Mouse (Mus musculus) heart, postnatal 10 days (tissue): ENCODE results near the gene Tsga10. TPM values are rescaled to one million over a fixed set of nuclear protein-coding genes. Genes with fewer than 3 reads are reported as not detected.
A peak's percentile ranks its signal among the peaks of the same experiment; 100 is the strongest.

Experiments
- DNase-seq, 2 experiments: peaks; one replicate each; pipeline ENCODE4 v3.0.0; 2021
- intact Hi-C: fragments of 180-260 bp; cut with DNase I; formaldehyde crosslinking; loops from one replicate; pipeline ENCODE4 v1.15.1; 2025
- total RNA-seq, 2 experiments: library from RNA; stranded (reverse); gene quantifications; 2 replicates each; pipeline ENCODE4 v1.2.3; 2021

The Tsga10 gene
- 1 to 10 TPM; 3.6 to 3.7 TPM for total RNA-seq

DNA sequence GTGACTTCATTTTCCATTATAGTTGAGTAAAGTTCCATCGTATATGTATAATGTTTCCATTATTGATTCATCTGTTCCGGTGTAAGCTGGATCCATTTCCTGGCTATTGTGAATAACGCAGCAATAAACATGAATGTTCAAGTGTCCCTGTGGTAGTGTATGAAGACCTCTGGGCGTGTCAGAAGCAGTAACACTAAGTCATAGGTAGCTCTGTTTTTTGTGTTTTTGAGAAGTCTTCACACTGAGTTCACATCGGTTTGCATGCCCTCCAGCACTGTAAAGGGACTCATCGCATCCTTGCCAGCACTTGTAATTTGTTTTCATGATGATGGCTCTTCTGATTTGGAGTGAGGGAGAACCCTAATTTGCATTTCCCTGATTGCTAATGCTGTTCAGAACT is at the start of gene Tsga10:
TSS of gene Tsga10 (minus strand) at position 144 of the 400 bp plus-strand sequence.
- DNase-seq = no peak
- intact Hi-C loops = no loop called here

DNA sequence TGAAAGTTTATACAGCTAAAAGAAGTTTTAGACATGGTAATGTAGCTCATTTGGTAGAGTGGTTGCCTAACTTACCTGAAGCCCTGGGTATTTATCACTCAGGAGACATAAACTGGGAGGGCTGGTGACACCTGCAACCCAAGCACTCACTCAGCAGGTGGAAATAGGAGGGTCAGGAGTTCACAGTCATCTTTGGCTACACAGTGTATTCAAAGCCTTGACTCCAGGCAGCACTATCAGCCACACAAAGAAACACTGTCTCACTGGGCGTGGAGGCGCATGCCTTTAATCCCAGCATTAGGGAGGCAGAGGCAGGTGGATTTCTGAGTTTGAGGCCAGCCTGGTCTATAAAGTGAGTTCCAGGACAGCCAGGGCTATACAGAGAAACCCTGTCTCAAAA is 46.5 kb upstream of the Tsga10 start:
- DNase-seq = no peak
- intact Hi-C loops = no loop called here

DNA sequence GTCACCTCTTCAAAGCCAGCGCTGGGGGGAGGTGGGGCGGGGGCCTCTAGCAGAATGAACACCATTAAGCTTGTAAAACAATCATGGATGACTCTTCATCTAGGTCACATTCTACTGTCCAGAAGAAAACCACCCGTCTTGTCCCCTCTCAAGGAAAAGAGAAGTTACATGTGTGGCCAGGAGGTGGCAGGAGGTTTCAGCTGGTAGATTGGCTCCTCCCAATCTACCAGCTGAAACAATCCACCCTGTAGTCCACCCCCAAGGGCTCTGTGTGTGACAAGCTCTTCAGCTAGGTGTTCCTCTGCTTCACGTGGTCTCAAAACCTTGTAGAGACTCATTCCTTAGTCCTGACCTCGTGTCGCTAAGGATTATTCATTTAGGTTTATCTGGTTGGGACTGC is 36.9 kb upstream of the Tsga10 start:
- peak; percentile 28 to 49 for DNase-seq
- intact Hi-C loops = loop anchor here (2.0 kb wide), 1 partner anchor 228 kb away; no protein-coding TSS in a partner anchor

DNA sequence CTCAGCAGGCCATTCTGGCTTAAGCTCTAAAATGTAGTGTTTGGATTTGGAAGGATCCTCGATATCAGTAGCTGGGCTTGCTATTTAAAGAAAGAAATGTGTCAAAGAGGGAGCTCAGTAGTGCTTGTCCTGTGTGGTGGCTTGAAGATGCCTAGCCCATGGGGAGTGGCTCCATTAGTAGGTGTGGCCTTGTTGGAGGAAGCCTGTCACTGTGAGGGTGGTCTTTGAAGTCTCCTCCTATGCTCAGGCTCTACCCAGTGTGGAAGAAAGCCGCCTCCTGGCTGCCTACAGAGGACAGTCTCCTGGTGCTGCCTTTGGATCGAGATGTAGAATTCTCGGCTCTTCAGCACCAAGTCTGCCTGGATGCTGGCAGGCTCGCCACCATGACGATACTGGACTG is 34.1 kb upstream of the Tsga10 start:
- DNase-seq = no peak
- intact Hi-C loops = no loop called here

DNA sequence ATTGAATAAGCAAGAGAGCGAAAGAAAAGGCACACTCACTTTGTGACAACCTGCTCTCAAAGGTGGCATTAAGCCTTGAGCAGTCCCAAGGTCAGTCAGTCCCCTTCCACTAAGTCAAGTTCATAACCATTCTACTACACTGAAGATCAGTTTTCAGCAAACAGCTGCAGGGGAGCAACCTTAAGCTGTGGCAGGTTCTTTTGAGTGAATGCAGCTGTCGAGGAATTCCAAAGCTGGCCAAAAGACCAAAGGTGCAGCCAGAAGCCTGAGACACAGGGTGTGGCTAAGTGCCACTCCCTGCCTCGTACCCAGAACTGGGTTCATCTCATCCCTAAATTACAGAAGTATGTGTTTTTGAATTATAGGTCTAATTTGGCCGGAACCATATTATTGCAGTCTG is 33.6 kb upstream of the Tsga10 start:
- intact Hi-C loops = no loop called here
- no peak for DNase-seq

DNA sequence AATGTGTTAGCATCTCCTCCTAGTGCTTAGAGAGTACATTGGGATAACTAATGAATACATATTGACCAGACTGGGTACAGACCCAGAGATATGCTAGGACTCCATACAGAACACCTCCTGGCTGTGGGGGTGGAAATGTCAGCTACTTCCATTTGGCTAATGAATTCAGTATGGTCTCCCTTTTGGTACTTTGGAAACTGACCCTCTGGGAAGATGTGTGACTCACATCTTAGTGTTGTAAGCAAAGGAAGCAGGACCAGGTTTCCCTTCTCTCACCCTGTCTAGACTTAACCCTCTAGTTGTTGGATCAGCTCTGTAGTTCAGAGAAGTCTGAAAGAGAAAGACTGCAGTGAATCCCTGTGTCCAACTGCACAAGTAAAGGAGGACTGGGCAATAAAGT is 28.4 kb upstream of the Tsga10 start:
- intact Hi-C loops = loop anchor here (5.0 kb wide), 2 partner anchors 103 to 233 kb away; partner anchors contain the start of genes Eif5b, Rev1 and Txndc9
- no peak for DNase-seq

DNA sequence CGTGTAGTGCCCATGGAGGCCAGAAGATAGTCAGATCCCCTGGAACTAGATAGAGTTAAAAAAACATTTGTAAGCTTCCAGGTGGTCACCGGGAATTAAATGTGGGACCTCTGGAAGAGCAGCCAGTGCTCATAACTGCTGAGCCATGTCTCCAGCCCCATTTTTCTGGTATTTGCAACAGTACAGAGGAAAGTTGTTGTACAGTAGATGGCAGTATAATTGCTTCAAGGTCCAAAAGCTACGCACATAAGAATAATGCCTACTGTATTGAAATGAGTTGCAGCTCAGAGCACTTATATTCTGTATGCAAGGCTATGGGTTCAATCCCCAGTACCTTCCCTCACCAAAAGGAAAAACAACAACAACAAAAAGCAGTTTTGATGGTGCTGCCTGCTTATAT is 25.2 kb upstream of the Tsga10 start:
- DNase-seq = peak in 1 of 2 experiments; percentile 12
- intact Hi-C loops = loop anchor here (2.0 to 5.0 kb wide), 3 partner anchors 27 to 236 kb away; partner anchors contain the start of genes Eif5b, Rev1 and Txndc9

DNA sequence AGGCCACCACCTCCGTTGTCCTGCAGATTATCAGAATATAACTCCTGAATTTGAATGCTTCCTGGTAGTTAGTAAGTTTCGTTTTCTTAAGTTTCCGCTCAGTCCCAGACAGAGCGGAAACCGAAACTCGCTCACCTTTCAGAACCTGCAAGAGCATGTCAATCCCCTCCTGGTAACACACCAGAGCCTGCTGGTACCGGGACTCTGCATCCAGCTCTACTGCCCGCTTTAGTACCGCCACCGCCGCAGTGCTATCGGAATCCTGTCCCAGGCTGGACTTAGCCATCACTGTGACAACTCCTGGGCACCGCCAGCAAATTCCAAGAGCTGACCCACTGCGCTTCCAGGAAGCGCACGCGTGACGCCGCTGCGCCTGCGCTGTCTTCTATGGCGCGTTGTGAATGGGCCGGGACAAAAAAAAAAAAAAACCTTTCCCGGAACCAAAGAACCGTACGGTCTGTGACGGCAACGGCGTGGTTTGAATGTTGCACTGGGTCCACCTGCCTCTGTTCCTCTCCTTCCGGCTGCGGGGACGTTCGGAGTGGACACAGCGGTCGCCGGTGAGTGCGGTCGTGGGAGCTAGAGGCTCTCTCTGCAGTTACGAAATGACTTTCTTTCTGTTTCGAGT is 23.9 kb upstream of the Tsga10 start, which contains the start of the genes Mitd1 and Mrpl30:
TSS of gene Mitd1 (minus strand) at position 387 of the 628 bp plus-strand sequence.
TSS of gene Mrpl30 (plus strand) at position 453 of the 628 bp plus-strand sequence.
- intact Hi-C loops = loop anchor here (2.0 to 5.0 kb wide), 3 partner anchors 25 to 237 kb away; partner anchors contain the start of genes Eif5b, Rev1 and Txndc9
- peak; percentile 95 for DNase-seq

DNA sequence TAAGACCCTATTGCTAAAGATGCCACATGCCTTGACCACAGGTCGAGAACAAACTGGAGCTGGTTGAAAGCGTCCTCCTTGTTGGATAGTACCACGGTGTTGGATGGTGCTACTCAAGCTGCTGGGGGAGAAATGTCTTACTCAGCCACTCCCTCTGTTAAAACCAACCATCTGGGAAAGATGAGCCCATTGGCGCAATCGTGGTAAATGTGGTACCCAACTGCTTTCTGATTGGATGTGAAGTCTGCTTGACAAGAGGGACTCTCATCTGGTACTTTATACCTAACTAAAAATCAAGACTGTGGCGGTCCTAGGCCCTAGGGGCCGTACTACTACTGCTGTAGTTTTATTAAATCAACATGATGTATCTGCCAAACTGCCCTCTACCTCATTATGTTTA is 23.0 kb upstream of the Tsga10 start:
- intact Hi-C loops = no loop called here

DNA sequence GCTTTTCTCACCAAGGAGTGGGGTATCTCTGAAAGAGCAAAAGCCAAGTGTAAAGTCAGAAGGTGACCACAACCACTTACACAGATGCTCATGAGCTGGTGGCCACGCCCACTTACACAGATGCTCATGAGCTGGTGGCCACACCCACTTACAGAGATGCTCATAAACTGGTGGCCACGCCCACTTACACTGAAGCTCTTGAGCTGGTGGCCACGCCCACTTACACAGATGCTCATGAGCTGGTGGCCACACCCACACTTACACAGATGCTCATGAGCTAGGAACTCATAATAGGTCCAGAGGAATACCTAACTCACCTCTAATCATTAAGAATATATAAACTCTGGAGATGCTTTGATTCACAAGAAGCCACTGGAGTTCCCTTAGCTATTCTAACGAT is 18.2 kb upstream of the Tsga10 start:
- DNase-seq = no peak
- intact Hi-C loops = no loop called here

More for the DNA sequence above, 23.0 kb upstream of the Tsga10 start:
- DNase-seq = no peak

DNA sequence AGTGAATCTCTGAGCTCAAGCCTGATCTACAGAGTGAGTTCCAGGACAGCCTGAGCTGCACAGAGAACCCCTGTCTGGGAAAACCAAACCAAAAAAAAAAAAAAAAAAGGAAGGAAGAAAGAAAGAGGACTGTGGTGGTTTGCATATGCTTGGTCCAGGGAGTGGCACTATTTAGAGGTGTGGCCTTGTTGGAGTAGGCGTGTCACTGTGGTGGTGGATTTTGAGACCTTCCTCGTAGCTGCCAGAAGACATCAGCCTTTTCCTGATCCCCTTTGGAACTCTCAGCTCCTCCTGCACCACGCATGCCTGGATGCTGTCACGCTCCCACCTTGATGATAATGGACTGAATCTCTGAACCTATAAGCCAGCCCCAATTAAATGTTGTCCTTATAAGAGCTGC is 17.2 kb upstream of the Tsga10 start:
- intact Hi-C loops = no loop called here
- DNase-seq = no peak

DNA sequence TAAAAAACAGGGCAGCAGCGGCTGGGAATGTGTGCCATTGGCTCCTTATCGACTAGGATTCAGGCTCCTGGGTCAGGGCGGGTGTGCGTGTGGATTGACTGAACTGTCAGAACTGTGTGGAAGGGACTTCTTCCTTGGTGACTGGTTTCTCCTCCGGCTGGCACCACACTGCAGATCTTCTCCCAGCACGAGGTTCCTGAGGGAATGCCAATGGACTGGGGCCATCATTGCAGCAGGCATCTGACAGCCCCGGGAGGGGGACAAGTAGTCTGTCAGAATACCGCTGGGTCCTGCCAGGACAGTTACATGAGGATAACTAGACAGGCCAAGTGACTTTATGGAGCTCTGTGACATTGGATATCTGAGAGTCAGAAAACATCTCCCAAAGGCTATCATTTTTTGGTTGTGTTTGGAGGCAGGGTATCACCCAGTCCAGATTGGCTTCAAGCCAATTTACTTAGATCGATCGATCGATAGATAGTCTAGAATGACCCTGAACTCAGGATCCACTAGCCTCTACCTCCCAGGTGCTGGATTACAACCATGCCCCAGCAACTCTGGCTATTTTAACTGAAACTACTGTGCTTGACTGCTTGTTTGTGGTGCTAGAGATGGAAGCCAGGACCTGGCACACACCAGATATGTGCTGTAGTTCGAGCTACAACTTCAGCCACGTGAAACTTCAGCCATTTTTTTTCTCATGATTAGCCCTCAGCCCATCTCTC is 11.7 kb upstream of the Tsga10 start:
- intact Hi-C loops = no loop called here
- no peak for DNase-seq

DNA sequence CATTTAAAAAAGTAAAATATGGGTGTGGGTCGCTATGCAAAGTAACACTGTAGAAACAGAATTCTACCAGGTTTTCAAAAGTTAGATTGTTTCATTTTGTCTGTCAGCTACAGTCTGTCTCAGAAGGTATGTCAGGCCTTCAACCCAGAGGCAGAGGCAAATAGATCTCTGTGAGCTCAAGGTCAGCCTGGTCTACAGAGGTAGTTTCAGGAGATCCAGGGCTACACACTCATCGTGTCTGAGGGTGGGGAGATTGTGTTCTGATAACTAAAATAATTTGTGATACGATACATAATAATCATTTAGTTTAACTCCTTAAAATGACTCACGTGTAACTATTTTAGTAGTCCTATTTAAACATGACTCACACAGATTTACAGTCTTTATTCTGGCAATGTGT is 6.9 kb upstream of the Tsga10 start:
- DNase-seq = no peak
- intact Hi-C loops = no loop called here

DNA sequence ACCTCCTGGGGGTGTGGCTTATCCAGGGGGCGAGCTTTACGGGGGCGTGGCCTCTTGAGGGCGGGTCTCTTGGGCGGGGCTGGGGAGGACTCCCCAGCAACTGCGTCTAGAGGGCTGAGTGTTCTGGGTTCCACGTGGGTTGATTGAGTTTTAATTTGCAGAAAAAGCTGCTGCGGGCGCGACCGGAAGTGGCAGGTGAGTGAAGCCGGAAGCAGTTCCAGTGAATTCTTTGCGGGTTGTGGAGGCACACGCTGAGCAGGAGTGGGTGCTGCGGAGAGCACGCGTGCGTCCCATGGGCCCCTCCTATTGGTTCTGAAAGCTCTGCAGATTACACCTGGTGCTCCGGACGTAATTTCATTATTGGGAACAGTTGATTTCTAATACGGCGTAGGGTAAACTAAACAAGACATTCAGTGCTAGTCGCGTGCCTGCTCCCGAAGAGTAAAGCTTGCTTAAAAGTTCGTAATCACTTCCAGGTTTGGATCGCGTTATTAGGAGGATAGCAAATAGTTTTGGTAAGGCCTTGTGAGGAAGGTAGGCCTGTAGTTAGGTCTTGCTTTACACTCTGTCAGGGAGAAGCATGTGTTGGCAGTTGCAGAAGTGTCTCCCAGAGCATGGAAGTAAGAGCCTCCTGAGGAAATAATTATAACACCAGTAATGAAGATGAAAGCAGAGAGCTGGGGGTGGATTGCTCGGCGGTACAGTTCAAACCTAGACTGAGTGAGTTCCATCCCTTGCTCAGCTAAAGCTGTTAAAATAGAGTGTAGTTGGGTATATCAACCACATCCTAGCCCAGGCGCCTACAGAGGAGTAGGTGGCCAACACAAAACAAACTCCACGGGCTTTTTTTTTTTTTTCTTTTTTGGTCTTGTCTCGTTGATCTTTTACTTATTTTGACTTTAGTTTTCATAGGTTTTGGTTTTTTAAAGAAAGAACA is 6.2 kb upstream of the Tsga10 start:
- DNase-seq = peak; percentile 80 to 86
- intact Hi-C loops = no loop called here

DNA sequence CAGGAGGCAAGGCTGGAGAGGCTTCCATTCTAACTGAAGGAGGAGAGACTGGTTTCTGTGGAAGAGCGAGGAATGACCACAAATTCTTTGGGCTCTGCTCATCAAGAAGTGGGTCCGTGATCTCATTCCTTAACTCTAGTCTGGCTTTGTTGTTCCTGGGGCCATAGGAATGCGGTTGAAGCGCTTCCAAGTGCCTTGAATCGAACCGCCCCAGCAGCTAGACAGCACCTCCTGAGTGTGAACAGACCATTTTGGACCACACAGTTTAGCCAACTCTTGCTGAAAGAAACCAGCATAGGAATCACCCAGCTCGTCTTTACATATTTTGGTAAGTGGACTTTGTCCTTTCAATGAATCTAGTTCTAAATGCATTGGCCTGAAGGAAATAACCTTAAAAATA is 5.5 kb upstream of the Tsga10 start, which contains the start of gene Lipt1:
TSS of gene Lipt1 (plus strand) at position 35 of the 400 bp plus-strand sequence.
- intact Hi-C loops = no loop called here
- peak in 1 of 2 experiments; percentile 65 for DNase-seq

DNA sequence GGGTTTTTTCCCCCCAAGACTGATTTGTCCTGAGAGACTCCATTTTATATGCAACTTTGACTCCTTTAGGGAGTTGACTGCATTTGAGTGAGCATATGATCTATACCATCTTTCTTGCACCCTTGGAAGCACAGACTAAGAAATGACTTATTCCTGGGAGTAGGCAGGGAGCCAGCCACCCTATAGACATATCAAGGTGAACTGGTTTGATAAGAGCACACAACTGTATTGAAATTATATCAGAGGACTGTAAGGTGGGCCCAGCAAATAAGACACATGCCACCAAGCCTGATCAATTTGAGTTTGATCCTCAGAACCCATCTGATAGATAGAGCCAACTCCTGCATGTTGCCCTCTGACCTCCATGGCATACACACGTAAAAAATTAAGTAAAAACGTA is 3.1 kb upstream of the Tsga10 start:
- intact Hi-C loops = no loop called here
- no peak for DNase-seq

DNA sequence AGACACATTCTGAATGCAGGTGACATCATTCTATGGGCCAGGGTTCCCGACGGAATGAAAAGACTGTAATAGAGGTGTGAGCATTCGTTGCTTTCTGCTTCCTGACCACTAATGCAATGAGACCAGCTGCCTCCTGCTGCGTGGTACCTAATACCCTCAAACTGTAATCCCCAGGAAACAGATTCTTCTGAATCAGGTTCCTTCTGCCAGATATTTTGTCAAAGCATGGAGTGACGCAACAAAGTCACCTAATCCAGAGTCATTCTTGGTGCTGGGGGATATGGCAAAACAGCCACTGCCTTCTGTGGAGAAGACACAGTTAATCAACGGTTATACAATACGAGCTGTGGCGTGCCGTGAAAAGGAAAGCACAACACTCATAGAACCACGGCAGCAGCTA is 2.4 kb upstream of the Tsga10 start:
- intact Hi-C loops = no loop called here
- no peak for DNase-seq

DNA sequence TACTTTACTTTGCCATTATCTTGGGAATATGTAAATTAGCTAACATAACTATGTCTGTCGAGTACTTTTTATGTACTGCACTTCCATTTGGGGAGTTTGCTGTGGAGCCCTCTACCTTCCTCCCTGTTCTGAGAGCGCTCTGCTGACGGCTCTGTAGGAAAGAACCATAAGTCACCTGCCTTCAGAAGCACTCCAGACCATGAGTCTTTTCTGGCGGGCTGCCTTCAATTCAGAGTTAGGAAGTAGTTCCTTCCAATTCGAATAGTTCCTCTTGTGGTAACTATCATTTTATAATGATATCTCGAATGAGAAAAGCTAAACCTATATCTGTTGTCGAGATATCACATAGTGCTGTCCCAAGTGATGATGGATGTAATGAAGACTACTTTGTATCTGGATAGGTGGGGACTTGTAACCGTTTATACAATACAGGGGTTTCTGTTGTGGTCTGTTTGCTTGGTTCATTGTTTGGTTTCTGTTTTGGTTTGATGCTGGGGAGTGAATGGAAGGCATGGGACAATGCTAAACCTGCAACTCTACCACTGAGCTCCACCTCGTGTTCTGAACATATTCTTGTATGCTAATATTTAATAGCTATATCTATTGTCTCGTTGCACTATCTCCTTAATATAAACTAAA is 1.6 kb upstream of the Tsga10 start:
- intact Hi-C loops = loop anchor here (1.0 kb wide), 1 partner anchor 190 kb away; no protein-coding TSS in a partner anchor
- DNase-seq = no peak

DNA sequence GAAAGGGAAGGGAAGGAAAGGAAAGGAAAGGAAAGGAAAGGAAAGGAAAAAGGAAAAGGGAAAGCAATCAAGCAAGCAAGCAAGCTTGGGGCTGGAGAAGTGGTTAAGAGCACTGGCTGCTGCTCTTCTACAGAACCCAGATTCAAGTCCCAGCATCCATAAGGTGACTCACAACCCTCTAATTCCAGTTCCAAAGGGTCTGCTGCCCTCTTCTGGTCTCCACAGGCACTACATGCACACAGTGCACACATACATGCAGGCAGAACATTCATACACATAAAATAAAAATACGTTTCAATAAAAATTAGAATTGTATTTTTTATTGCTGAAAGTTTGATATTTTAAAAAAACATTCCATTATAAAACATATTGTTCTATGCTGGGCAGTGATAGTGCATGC is 827 bp upstream of the Tsga10 start:
- intact Hi-C loops = loop anchor here (1.0 kb wide), 1 partner anchor 189 kb away; no protein-coding TSS in a partner anchor
- DNase-seq = peak; percentile 26 to 56
